Mouse (Mus musculus): ENCODE data around the gene Ogdh. TPM values are rescaled to one million over a fixed set of nuclear protein-coding genes. Genes with fewer than 3 reads are reported as not detected.

Ogdh gene
- total RNA-seq, 2 experiments from 2014 or later = 620 to 834 TPM

GRCm38 (mm10) chr11:6404699-6405566 lies 113.5 kb downstream of the Ogdh start:
- Histone ChIP-seq H3K4me3 (peak overlapping the region; percentile 52), H3K27ac (peak overlapping the region; percentile 90)
- intact Hi-C loops (cut with DNase I) = no loop called here
- TF ChIP-seq CTCF (IDR thresholded peaks at IDR 0.05) = no peak
- DNase-seq = peak; percentile 37

- peak overlapping the region; percentile 52 for H3K4me3 ChIP-seq
- intact Hi-C loops (cut with DNase I) = no loop called here
- H3K27ac ChIP-seq = peak overlapping the region; percentile 90
- DNase-seq = peak; percentile 73
- TF ChIP-seq CTCF (IDR thresholded peaks at IDR 0.05) = no peak
These were observed 114.2 kb downstream of the Ogdh start for GRCm38 (mm10) chr11:6405591-6406081.

Small RNAs within 50 kb of the gene (microRNA-seq; reads per million reads assigned to microRNA genes)
- gene Mir7651 = not detected

Other genes with a start within 250 kb of the Ogdh start
- gene Camk2b, start 225.3 kb upstream of the Ogdh start, total RNA-seq (2021) = 100 to 1,000 TPM; 108 to 128 TPM
- under 1 TPM; 0.15 to 0.20 TPM for gene A730071L15Rik, start 91.6 kb upstream of the Ogdh start, total RNA-seq (2021)
- 10 to 100 TPM; 64.3 to 67.9 TPM for gene Nudcd3, start 91.2 kb upstream of the Ogdh start, total RNA-seq (2021)
- gene Npc1l1, start 61.5 kb upstream of the Ogdh start, total RNA-seq (2021) = under 1 TPM; 0.31 to 0.36 TPM
- 10 to 100 TPM; 26.1 to 33.0 TPM for gene Ddx56, start 23.9 kb upstream of the Ogdh start, total RNA-seq (2021)
- gene Tmed4, start 16.8 kb upstream of the Ogdh start, total RNA-seq (2021) = 10 to 100 TPM; 57.7 to 75.6 TPM
- gene Zmiz2, start 97.4 kb downstream of the Ogdh start, total RNA-seq (2021) = 10 to 100 TPM; 45.4 to 52.0 TPM
- 100 to 1,000 TPM; 205 to 209 TPM for gene Ppia, start 123.8 kb downstream of the Ogdh start, total RNA-seq (2021)
- 10 to 100 TPM; 44.2 to 70.3 TPM for gene H2afv, start 152.8 kb downstream of the Ogdh start, total RNA-seq (2021)
- gene Purb, start 184.3 kb downstream of the Ogdh start, total RNA-seq (2021) = 10 to 100 TPM; 19.9 to 23.5 TPM
- under 1 TPM; 0.36 to 0.56 TPM for gene Myo1g, start 229.3 kb downstream of the Ogdh start, total RNA-seq (2021)